Mouse (Mus musculus) bone marrow macrophage, adult 2 months (primary cell): ENCODE results near the gene Srsf3.

ENCODE experiments used
- CTCF ChIP-seq: IDR thresholded peaks from 2 replicates; pipeline ENCODE4 v1.5.1; 2012; ENCODE audit warnings: low read depth, mild to moderate bottlenecking, low read length, moderate library complexity
- POLR2A ChIP-seq: IDR thresholded peaks from 2 replicates; pipeline ENCODE4 v1.6.1; 2012; ENCODE audit warnings: mild to moderate bottlenecking, low read depth, low read length, borderline replicate concordance

GRCm38 (mm10) chr17:29049923-29050322, 17.5 kb downstream of the Srsf3 start:
- TF ChIP-seq POLR2A (no peak), CTCF (no peak)
